Mouse (Mus musculus): ENCODE results near the gene Olfr384.
"Not testable (repeated sequence)": the region's sequence is repeated elsewhere in the genome, so short reads cannot be mapped to it uniquely, and the experiment has no call there.

Olfr384 gene

GRCm38 (mm10) chr11:73598294-73598693 lies at the start of gene Olfr384:
Gene Olfr384 (plus strand): TSS chr11:73598594.
- no peak for DNase-seq (ENCODE audit: low spot score in 2 of 2)

GRCm38 (mm10) chr11:73579871-73580270 lies 18.5 kb upstream of the Olfr384 start:
- DNase-seq (ENCODE audit: low spot score in 2 of 2) = no peak

- not testable (repeated sequence) for DNase-seq (ENCODE audit: low spot score in 2 of 2)
These were observed 15.2 kb upstream of the Olfr384 start for GRCm38 (mm10) chr11:73583188-73583587.

GRCm38 (mm10) chr11:73592908-73593307 lies 5.5 kb upstream of the Olfr384 start, which contains the start of gene Olfr385:
Gene Olfr385 (minus strand): TSS chr11:73593008.
- DNase-seq (ENCODE audit: low spot score in 2 of 2) = no peak
